Mouse (Mus musculus): ENCODE data around the gene Ifrd1. TPM values are rescaled to one million over a fixed set of nuclear protein-coding genes. Genes with fewer than 3 reads are reported as not detected.

The Ifrd1 gene
- total RNA-seq, 2 experiments from 2014 or later, result 89.3 to 102 TPM

- no peak for TF ChIP-seq CTCF (conservative IDR thresholded peaks at IDR 0.05)
- DNase-seq (ENCODE audit: low spot score in 2 of 2), result no peak
Measured at GRCm38 (mm10) chr12:40224171-40224880, 24.0 kb downstream of the Ifrd1 start.

GRCm38 (mm10) chr12:40223676-40224075 lies 24.6 kb downstream of the Ifrd1 start:
- TF ChIP-seq CTCF (conservative IDR thresholded peaks at IDR 0.05), result no peak
- H3K27ac ChIP-seq, result peak overlapping the region; percentile 90
- DNase-seq (ENCODE audit: low spot score in 2 of 2), result no peak
- peak overlapping the region; percentile 89 for H3K4me3 ChIP-seq

More at GRCm38 (mm10) chr12:40224171-40224880, 24.0 kb downstream of the Ifrd1 start:
- H3K27ac ChIP-seq, result no peak overlapping the region
- H3K4me3 ChIP-seq, result no peak overlapping the region

GRCm38 (mm10) chr12:40223082-40223619 lies 25.2 kb downstream of the Ifrd1 start:
- peak overlapping the region; percentile 98 for H3K27ac ChIP-seq
- no peak for TF ChIP-seq CTCF (conservative IDR thresholded peaks at IDR 0.05)
- peak; percentile 99 for DNase-seq (ENCODE audit: low spot score in 2 of 2)
- peak overlapping the region; percentile 89 for H3K4me3 ChIP-seq

- H3K4me3 ChIP-seq, result peak overlapping the region; percentile 89
- DNase-seq (ENCODE audit: low spot score in 2 of 2), result peak; percentile 93 to 96
- peak; percentile 75 for TF ChIP-seq CTCF (conservative IDR thresholded peaks at IDR 0.05)
- H3K27ac ChIP-seq, result peak overlapping the region; percentile 98
Measured at GRCm38 (mm10) chr12:40222251-40223081, 25.8 kb downstream of the Ifrd1 start.

GRCm38 (mm10) chr12:40221611-40222010 lies 26.7 kb downstream of the Ifrd1 start:
- TF ChIP-seq CTCF (conservative IDR thresholded peaks at IDR 0.05), result no peak; the same call in 1 of the 2 replicates
- peak overlapping the region; percentile 98 for H3K27ac ChIP-seq
- no peak for DNase-seq (ENCODE audit: low spot score in 2 of 2)

GRCm38 (mm10) chr12:40220896-40221295 lies 27.4 kb downstream of the Ifrd1 start:
- DNase-seq (ENCODE audit: low spot score in 2 of 2), result no peak
- TF ChIP-seq CTCF (conservative IDR thresholded peaks at IDR 0.05), result no peak
- H3K27ac ChIP-seq, result peak overlapping the region; percentile 98
- peak overlapping the region; percentile 89 for H3K4me3 ChIP-seq

More at GRCm38 (mm10) chr12:40221611-40222010, 26.7 kb downstream of the Ifrd1 start:
- H3K4me3 ChIP-seq, result peak overlapping the region; percentile 89

GRCm38 (mm10) chr12:40220001-40220570 lies 28.2 kb downstream of the Ifrd1 start:
- H3K4me3 ChIP-seq, result peak overlapping the region; percentile 89
- peak in 1 of 2 experiments; percentile 27 for DNase-seq (ENCODE audit: low spot score in 2 of 2)
- no peak for TF ChIP-seq CTCF (conservative IDR thresholded peaks at IDR 0.05)
- H3K27ac ChIP-seq, result peak overlapping the region; percentile 98

- H3K27ac ChIP-seq, result peak overlapping the region; percentile 98; the same call in 1 of the 2 replicates
- H3K4me3 ChIP-seq, result no peak overlapping the region; the same call in 1 of the 2 replicates
- DNase-seq (ENCODE audit: low spot score in 2 of 2), result no peak
- no peak for TF ChIP-seq CTCF (conservative IDR thresholded peaks at IDR 0.05)
Measured at GRCm38 (mm10) chr12:40218430-40218945, 29.8 kb downstream of the Ifrd1 start.

GRCm38 (mm10) chr12:40217776-40218175 lies 30.5 kb downstream of the Ifrd1 start:
- no peak for DNase-seq (ENCODE audit: low spot score in 2 of 2)
- TF ChIP-seq CTCF (conservative IDR thresholded peaks at IDR 0.05), result no peak
- no peak overlapping the region for H3K4me3 ChIP-seq
- H3K27ac ChIP-seq, result no peak overlapping the region

- TF ChIP-seq CTCF (conservative IDR thresholded peaks at IDR 0.05), result no peak
- Histone ChIP-seq H3K27ac (no peak overlapping the region), H3K4me3 (no peak overlapping the region)
- no peak for DNase-seq (ENCODE audit: low spot score in 2 of 2)
Measured at GRCm38 (mm10) chr12:40214888-40215876, 33.1 kb downstream of the Ifrd1 start.

- no peak for DNase-seq (ENCODE audit: low spot score in 2 of 2)
- TF ChIP-seq CTCF (conservative IDR thresholded peaks at IDR 0.05), result no peak
- no peak overlapping the region for H3K27ac ChIP-seq
Measured at GRCm38 (mm10) chr12:40209049-40209448, 39.3 kb downstream of the Ifrd1 start.

More at GRCm38 (mm10) chr12:40209049-40209448, 39.3 kb downstream of the Ifrd1 start:
- no peak overlapping the region for H3K4me3 ChIP-seq

Measured in layer of hippocampus, adult 2 months (tissue).